Mouse (Mus musculus) liver, embryonic 13.5 days (tissue): Measurements from ENCODE around the gene Zfp385a. TPM values are rescaled to one million over a fixed set of nuclear protein-coding genes. Genes with fewer than 3 reads are reported as not detected.
A peak's percentile ranks its signal among the peaks of the same experiment; 100 is the strongest.

Experiments used
- ATAC-seq: fragments of 200-750 bp; cut with Nextera tagmentation; 2 replicates; pipeline ENCODE4 v1.8.0; 2017; ENCODE audit warnings: low read depth, mild to moderate bottlenecking, moderate number of reproducible peaks, moderate library complexity
- DNase-seq: peaks from one replicate; pipeline ENCODE4 v3.0.0; 2022
- H3K27ac ChIP-seq: fragments of 300-500 bp; sonication (generic); 2 replicates; pipeline ENCODE4 v1.5.1; 2015; ENCODE audit warnings: moderate library complexity, mild to moderate bottlenecking, inconsistent platforms
- H3K27me3 ChIP-seq: fragments of 300-500 bp; sonication (generic); 2 replicates; pipeline ENCODE4 v1.6.1; 2015; ENCODE audit warnings: mild to moderate bottlenecking, inconsistent platforms
- H3K36me3 ChIP-seq: fragments of 300-500 bp; sonication (generic); 2 replicates; pipeline ENCODE4 v1.6.1; 2015; ENCODE audit warnings: mild to moderate bottlenecking, inconsistent platforms
- H3K4me1 ChIP-seq: fragments of 300-500 bp; sonication (generic); replicated peaks from 2 replicates; pipeline ENCODE4 v1.6.1; 2015; ENCODE audit warnings: inconsistent platforms
- H3K4me2 ChIP-seq: fragments of 300-500 bp; sonication (generic); 2 replicates; pipeline ENCODE4 v1.6.1; 2015; ENCODE audit warnings: inconsistent platforms, mild to moderate bottlenecking, moderate library complexity
- H3K4me3 ChIP-seq: fragments of 300-500 bp; sonication (generic); replicated peaks from 2 replicates; pipeline ENCODE4 v1.5.1; 2015; ENCODE audit warnings: mild to moderate bottlenecking, inconsistent platforms
- H3K9ac ChIP-seq: fragments of 300-500 bp; sonication (generic); 2 replicates; pipeline ENCODE4 v1.6.1; 2015; ENCODE audit warnings: mild to moderate bottlenecking, inconsistent platforms
- H3K9me3 ChIP-seq: fragments of 300-500 bp; sonication (generic); replicated peaks from 2 replicates; pipeline ENCODE4 v1.6.1; 2016; ENCODE audit warnings: inconsistent platforms
- WGBS: fragments of 180-500 bp; shearing (Covaris S2); methylation state at CpG from one replicate; pipeline ENCODE4 v1.1.7; 2015; ENCODE audit not compliant: insufficient replicate concordance; 5-methylcytosine and 5-hydroxymethylcytosine counted together
- polyA plus RNA-seq: library from polyadenylated mRNA; unstranded; fragments of >200 nt; fragmentation: Nextera tagmentation; extraction: Ambion mirVana; gene quantifications from 2 replicates; pipeline ENCODE4 v1.2.1, GENCODE M21; 2015

The Zfp385a gene
- polyA plus RNA-seq, 1 experiment from 2014 or later, result 4.6 TPM

DNA sequence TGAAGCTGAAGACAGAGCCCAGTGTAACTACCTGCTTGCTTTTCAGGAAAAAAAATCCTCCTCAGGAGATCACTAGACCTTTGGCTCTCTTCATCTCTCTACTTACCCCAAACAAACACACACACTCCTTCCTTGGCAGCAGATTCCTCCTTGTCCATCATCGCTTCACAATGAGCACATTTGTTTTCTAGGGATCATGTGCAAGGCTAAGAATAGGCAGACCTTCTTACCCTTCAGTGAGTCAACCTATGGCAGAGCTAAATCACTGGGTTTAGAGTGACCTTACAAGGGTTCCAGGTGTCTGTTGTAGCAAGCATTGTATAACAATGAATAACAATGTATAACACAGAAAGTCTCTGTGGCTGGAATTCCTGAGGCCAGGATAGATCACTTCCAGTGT is 31.8 kb upstream of the Zfp385a start:
- Histone ChIP-seq H3K27me3 (peaks cover 11% of the 10 kb centered on the region; the same call in 1 of the 2 replicates), H3K4me3 (no peak overlapping the region), H3K36me3 (no peaks in the 10 kb centered on the region), H3K4me2 (no peak overlapping the region), H3K27ac (no peak overlapping the region), H3K4me1 (peaks cover 17% of the 10 kb centered on the region), H3K9ac (no peak overlapping the region), H3K9me3 (no peaks in the 10 kb centered on the region)
- DNase-seq (no peak), ATAC-seq (no peak)
- 75% methylated on average over 1 of the region's 1 CpGs for WGBS

GRCm38 (mm10) chr15:103371208-103371607 is 31.3 kb upstream of the Zfp385a start:
- Histone ChIP-seq H3K9me3 (no peaks in the 10 kb centered on the region), H3K36me3 (no peaks in the 10 kb centered on the region), H3K4me1 (peaks cover 20% of the 10 kb centered on the region), H3K9ac (no peak overlapping the region), H3K27ac (no peak overlapping the region), H3K4me3 (no peak overlapping the region), H3K4me2 (no peak overlapping the region), H3K27me3 (peaks cover 17% of the 10 kb centered on the region; the same call in 1 of the 2 replicates)
- WGBS, result 18% methylated on average over 2 of the region's 2 CpGs
- DNase-seq (no peak), ATAC-seq (no peak)

DNA sequence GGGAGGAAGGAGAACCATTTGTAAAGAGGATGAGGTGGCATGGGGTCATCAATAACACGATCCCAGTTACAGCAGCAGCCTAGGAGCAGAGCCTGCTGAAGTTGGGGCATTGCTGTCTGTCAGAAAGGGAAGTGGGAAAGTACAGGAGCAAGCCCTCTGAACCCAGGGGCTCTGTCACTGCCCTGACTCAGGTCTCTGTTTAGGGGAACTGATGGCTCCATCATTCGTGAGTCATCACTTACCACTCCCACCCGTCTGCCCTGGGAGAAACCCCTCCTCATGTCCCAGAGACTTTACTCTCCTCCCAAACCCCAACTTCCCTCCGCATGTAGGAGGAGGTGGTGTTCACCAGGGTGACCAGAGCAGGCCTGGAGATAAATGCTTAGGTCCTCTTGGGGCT is 30.6 kb upstream of the Zfp385a start:
- Histone ChIP-seq H3K9ac (no peak overlapping the region), H3K27me3 (peaks cover 20% of the 10 kb centered on the region; the same call in 1 of the 2 replicates), H3K9me3 (no peaks in the 10 kb centered on the region), H3K27ac (no peak overlapping the region), H3K4me2 (no peak overlapping the region), H3K4me1 (peaks cover 28% of the 10 kb centered on the region), H3K4me3 (no peak overlapping the region), H3K36me3 (no peaks in the 10 kb centered on the region)
- DNase-seq (no peak), ATAC-seq (no peak)
- WGBS, result 9% methylated on average over 4 of the region's 4 CpGs

- WGBS, result 60% methylated on average over 1 of the region's 1 CpGs
- no peak overlapping the region for H3K9ac ChIP-seq
- no peak overlapping the region for H3K4me3 ChIP-seq
- no peaks in the 10 kb centered on the region for H3K9me3 ChIP-seq
- no peaks in the 10 kb centered on the region for H3K36me3 ChIP-seq
- peaks cover 20% of the 10 kb centered on the region; the same call in 1 of the 2 replicates for H3K27me3 ChIP-seq
- ATAC-seq (no peak), DNase-seq (no peak)
- H3K4me1 ChIP-seq, result peaks cover 41% of the 10 kb centered on the region
- H3K4me2 ChIP-seq, result no peak overlapping the region
- no peak overlapping the region for H3K27ac ChIP-seq
Measured at GRCm38 (mm10) chr15:103369123-103369522, 29.2 kb upstream of the Zfp385a start.

- H3K4me2 ChIP-seq, result no peak overlapping the region
- ATAC-seq (no peak), DNase-seq (no peak)
- no peak overlapping the region for H3K9ac ChIP-seq
- H3K36me3 ChIP-seq, result no peaks in the 10 kb centered on the region
- H3K4me1 ChIP-seq, result peaks cover 49% of the 10 kb centered on the region
- no peak overlapping the region for H3K4me3 ChIP-seq
- no peak overlapping the region for H3K27ac ChIP-seq
- WGBS, result 77% methylated on average over 4 of the region's 4 CpGs
- peaks cover 20% of the 10 kb centered on the region; the same call in 1 of the 2 replicates for H3K27me3 ChIP-seq
- no peaks in the 10 kb centered on the region for H3K9me3 ChIP-seq
Measured at GRCm38 (mm10) chr15:103368179-103368940, 28.5 kb upstream of the Zfp385a start.

GRCm38 (mm10) chr15:103366376-103367149 is 26.7 kb upstream of the Zfp385a start, which contains the start of gene Itga5:
Itga5 (minus strand) TSS chr15:103366763.
- peaks cover 65% of the 10 kb centered on the region for H3K4me1 ChIP-seq
- no peaks in the 10 kb centered on the region for H3K36me3 ChIP-seq
- ATAC-seq (peak; percentile 32; the same call in 1 of the 2 replicates), DNase-seq (peak; percentile 34)
- no peaks in the 10 kb centered on the region for H3K9me3 ChIP-seq
- H3K4me3 ChIP-seq, result peak within 1 kb of the TSS; percentile 75
- H3K9ac ChIP-seq, result peak within 1 kb of the TSS; percentile 88
- 1% methylated on average over 51 of the region's 51 CpGs for WGBS
- H3K4me2 ChIP-seq, result peak within 1 kb of the TSS; percentile 92
- H3K27me3 ChIP-seq, result peaks cover 20% of the 10 kb centered on the region; the same call in 1 of the 2 replicates
- H3K27ac ChIP-seq, result peak within 1 kb of the TSS; percentile 85

- Histone ChIP-seq H3K36me3 (no peaks in the 10 kb centered on the region), H3K9me3 (no peaks in the 10 kb centered on the region), H3K27ac (peak overlapping the region; percentile 85), H3K4me1 (peaks cover 71% of the 10 kb centered on the region), H3K27me3 (peaks cover 20% of the 10 kb centered on the region; the same call in 1 of the 2 replicates), H3K9ac (peak overlapping the region; percentile 88), H3K4me2 (peak overlapping the region; percentile 92), H3K4me3 (peak overlapping the region; percentile 75)
- DNase-seq (no peak), ATAC-seq (peak; percentile 42; the same call in 1 of the 2 replicates)
- 1% methylated on average over 51 of the region's 51 CpGs for WGBS
Measured at GRCm38 (mm10) chr15:103365471-103366375, 25.8 kb upstream of the Zfp385a start.

- Histone ChIP-seq H3K9ac (peak overlapping the region; percentile 88), H3K4me2 (peak overlapping the region; percentile 92), H3K36me3 (no peaks in the 10 kb centered on the region), H3K4me3 (peak overlapping the region; percentile 75), H3K27ac (peak overlapping the region; percentile 85), H3K9me3 (no peaks in the 10 kb centered on the region), H3K27me3 (peaks cover 20% of the 10 kb centered on the region; the same call in 1 of the 2 replicates), H3K4me1 (peaks cover 72% of the 10 kb centered on the region)
- 4% methylated on average over 4 of the region's 4 CpGs for WGBS
- no peak for DNase-seq
- peak; percentile 8; the same call in 1 of the 2 replicates for ATAC-seq
Measured at GRCm38 (mm10) chr15:103364761-103365160, 24.9 kb upstream of the Zfp385a start.

DNA sequence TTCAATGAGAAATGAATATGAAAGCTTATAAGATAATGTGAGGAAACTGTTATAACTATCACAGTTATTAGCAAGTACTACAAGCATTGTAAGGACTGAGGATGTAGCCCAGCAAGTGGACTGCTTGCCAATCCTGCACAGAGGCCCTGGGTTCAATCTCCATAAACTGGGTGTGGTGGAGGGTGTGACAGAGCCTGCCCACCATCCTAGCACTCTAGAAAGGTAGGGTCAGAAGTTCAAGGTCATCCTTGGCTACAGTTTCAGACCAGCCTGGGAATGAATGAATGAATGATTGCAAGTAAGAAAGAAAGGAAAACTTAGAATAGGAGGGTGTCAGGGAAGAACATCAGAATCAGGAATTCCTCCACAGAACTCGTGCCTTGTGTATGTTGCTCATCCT is 23.9 kb upstream of the Zfp385a start:
- no peak for DNase-seq
- peaks cover 81% of the 10 kb centered on the region for H3K4me1 ChIP-seq

GRCm38 (mm10) chr15:103362950-103363349 is 23.1 kb upstream of the Zfp385a start:
- Histone ChIP-seq H3K9ac (no peak overlapping the region), H3K4me3 (no peak overlapping the region), H3K4me1 (peaks cover 90% of the 10 kb centered on the region), H3K36me3 (peaks cover 6% of the 10 kb centered on the region), H3K27ac (peak overlapping the region; percentile 74), H3K27me3 (peaks cover 19% of the 10 kb centered on the region; the same call in 1 of the 2 replicates), H3K4me2 (peak overlapping the region; percentile 26; the same call in 1 of the 2 replicates), H3K9me3 (no peaks in the 10 kb centered on the region)
- ATAC-seq, result peak; percentile 19
- 42% methylated on average over 3 of the region's 3 CpGs for WGBS
- no peak for DNase-seq

More for the DNA sequence above, 23.9 kb upstream of the Zfp385a start:
- peak overlapping the region; percentile 74 for H3K27ac ChIP-seq
- H3K36me3 ChIP-seq, result no peaks in the 10 kb centered on the region
- ATAC-seq, result no peak
- H3K9ac ChIP-seq, result no peak overlapping the region
- H3K27me3 ChIP-seq, result peaks cover 20% of the 10 kb centered on the region; the same call in 1 of the 2 replicates
- peak overlapping the region; percentile 92 for H3K4me2 ChIP-seq
- peak overlapping the region; percentile 75; the same call in 1 of the 2 replicates for H3K4me3 ChIP-seq
- WGBS, result 38% methylated on average over 1 of the region's 1 CpGs
- H3K9me3 ChIP-seq, result no peaks in the 10 kb centered on the region
